Mouse (Mus musculus) layer of hippocampus, postnatal 36 days (tissue): ENCODE measurements at regions not wholly inside any gene's neighbourhood (a gene's known extent, or its start where the extent isn't known, plus 50 kb on each side); places are given as distances from the start of the nearest gene placed in this dataset.

Experiments used
- DNase-seq, 2 experiments: peaks; one replicate each; pipeline ENCODE4 v3.0.0; 2022

DNA sequence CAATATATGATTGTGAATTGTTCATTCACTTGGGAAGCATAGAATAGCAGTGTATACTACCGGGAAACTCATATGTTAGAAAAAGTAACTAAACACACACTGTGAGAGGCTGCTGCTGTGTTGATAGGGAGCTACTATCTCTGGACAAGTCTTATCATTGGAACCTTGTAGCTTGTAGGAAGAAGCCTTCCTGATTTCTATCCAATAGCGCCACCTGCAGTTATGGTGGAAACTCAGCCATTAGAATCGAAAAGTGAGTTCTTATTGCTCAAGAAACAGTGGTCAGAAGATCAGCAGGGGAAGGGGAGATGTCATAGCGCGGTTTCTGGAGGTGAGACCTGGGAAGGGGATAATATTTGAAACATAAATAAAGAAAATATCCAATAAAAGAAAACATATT is 1245.1 kb upstream of the Cdh6 start:
- DNase-seq = peak in 1 of 2 experiments; percentile 3

DNA sequence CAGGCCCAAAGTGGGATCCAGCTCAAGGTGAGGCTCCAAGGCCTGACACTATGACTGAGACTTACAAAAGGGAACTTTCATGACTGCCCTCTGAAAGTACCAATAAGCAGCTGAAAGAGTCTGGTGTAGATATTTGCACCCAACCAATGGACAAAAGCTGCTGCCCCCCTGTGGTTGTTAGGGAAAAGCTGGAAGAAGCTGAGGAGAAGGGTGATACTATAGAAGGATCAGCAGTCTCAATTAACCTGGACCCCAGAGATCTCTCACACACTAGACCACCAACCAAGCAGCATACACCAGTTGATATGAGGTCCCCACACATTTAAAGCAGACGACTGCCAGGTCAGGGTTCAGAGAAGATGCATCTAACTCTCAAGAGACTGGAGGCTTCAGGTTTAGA is 1211.9 kb upstream of the Cdh6 start:
- no peak for DNase-seq

DNA sequence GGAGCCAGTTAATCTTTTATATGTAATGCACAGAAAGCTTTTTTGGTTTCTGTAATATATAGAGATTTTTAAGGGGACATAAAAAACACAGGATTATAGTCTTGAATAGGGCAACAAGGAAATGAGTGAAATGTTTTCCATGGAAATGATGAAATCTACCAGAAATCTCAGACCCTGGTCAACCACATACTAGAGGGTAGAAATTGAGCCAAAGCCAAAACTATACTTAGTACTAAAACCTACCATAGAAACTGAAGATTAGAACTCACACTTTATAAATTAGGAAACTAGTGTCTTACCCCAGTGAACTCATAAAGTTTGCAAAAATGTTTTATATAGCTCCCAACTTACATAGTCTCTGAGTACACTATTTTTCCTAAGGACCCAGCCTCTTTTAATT is 1204.9 kb upstream of the Cdh6 start:
- DNase-seq = no peak
